Mouse (Mus musculus) CH12.LX (cell line): Measurements from ENCODE around the gene Eif2b1.

Experiments used
- CHD2 ChIP-seq: IDR thresholded peaks from 2 replicates; pipeline ENCODE4 v1.6.1; 2011; ENCODE audit warnings: low read length, improper control_type of control experiment
- CTCF ChIP-seq, 2 experiments: IDR thresholded peaks in 1 of 2; conservative IDR thresholded peaks in 1 of 2; 2 replicates each; pipeline ENCODE4 v1.5.1; 2011 to 2012; ENCODE audit warnings: low read depth in 2 of 2, low read length in 2 of 2, improper control_type of control experiment in 1 of 2, inconsistent platforms in 1 of 2, mild to moderate bottlenecking in 1 of 2, moderate library complexity in 1 of 2
- HCFC1 ChIP-seq: IDR thresholded peaks from 2 replicates; pipeline ENCODE4 v1.6.1; 2012; ENCODE audit warnings: low read depth, mild to moderate bottlenecking, inconsistent platforms, low read length, improper control_type of control experiment
- POLR2A ChIP-seq: IDR thresholded peaks from 2 replicates; pipeline ENCODE4 v1.6.1; 2011; ENCODE audit warnings: low read depth, mild to moderate bottlenecking, improper control_type of control experiment, low read length
- POLR2AphosphoS2 ChIP-seq: IDR thresholded peaks from 2 replicates; pipeline ENCODE4 v1.6.1; 2011; ENCODE audit warnings: low read depth, low read length, improper control_type of control experiment
- USF1 ChIP-seq: IDR thresholded peaks from 2 replicates; pipeline ENCODE4 v1.6.1; 2014; ENCODE audit warnings: low read depth, mild to moderate bottlenecking, inconsistent platforms, low read length, improper control_type of control experiment

DNA sequence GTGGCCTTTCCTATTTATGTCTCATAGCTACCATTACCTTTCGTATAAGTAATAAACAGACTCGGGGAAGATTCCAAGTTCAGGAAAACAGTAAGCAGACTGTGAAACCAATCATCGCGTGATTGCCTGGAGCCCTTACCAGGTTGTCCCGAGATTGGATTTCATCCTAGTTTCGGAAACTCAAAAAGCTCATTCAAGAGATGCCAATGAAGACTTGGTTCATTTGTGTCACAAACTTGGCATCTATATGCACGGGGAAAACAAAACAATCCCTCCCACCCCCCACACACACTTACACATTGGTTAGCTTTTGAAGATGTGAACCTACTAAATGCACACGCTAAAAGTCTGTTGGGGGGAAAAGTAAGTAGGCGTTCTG lies 26.8 kb downstream of the Eif2b1 start:
- TF ChIP-seq POLR2A, result no peak
- TF ChIP-seq CHD2, result peak; percentile 80; the same call in 1 of the 2 replicates
- TF ChIP-seq HCFC1, result no peak
- no peak for TF ChIP-seq USF1
- no peak for TF ChIP-seq CTCF (conservative IDR thresholded peaks at IDR 0.05 in 1 of 2, IDR thresholded peaks at IDR 0.05 in 1 of 2; ENCODE audit: low read depth in 2 of 2, low read length in 2 of 2)
- TF ChIP-seq POLR2AphosphoS2, result no peak; the same call in 1 of the 2 replicates
